Mouse (Mus musculus): ENCODE measurements around the gene Itpka. TPM values are rescaled to one million over a fixed set of nuclear protein-coding genes. Genes with fewer than 3 reads are reported as not detected.

Gene Itpka
- polyA plus RNA-seq, 1 experiment from 2014 or later: 0.19 TPM

DNA sequence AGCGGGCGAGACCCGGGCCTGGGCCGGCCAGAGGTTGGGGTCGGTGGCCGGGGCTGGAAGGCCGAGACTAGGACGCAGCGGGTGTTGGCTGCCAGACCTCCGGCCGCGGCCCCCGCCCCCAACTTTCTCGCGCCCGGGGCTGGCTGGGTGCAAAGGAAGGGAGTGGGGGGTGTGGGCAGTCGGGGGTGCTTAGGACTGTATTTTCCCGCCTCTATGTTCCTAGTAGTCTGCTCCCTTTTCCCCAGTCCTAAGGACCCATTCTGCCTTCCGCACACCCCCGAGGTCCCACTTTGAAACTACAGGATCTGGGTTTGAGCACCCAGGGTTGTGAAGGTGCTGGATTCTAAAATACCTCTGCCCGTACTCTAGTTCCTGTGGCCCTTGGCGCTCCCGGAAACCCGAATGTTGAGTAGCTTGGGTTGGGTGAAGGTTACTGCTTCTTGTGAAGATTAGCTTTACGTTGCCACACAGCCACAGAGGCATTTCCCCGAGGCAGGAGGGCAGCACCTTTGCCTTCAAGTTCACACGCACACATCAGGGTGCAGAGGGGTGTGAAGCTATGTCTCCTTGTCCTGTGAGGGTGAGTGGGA, 57.9 kb downstream of the Itpka start:
- ATAC-seq: peak; percentile 26
- under 1% methylated on average over 27 of the region's 27 CpGs for WGBS
- Histone ChIP-seq H3K9ac (ENCODE audit: low read depth, low read length) (peak overlapping the region; percentile 95), H3K27me3 (ENCODE audit: control insufficient read depth, insufficient read depth, low read depth, low read length) (peaks cover 11% of the 10 kb centered on the region), H3K4me1 (ENCODE audit: control insufficient read depth, insufficient read depth, low read length) (peaks cover 34% of the 10 kb centered on the region), H3K27ac (ENCODE audit: low read length) (no peak overlapping the region; the same call in 1 of the 2 replicates), H3K4me2 (ENCODE audit: low read length) (peak overlapping the region; percentile 88), H3K4me3 (ENCODE audit: low read depth, low read length) (peak overlapping the region; percentile 93), H3K9me3 (replicated peaks; ENCODE audit: control insufficient read depth, low read length, poor library complexity, severe bottlenecking) (no peaks in the 10 kb centered on the region), H3K36me3 (ENCODE audit: control insufficient read depth, insufficient read depth, low read length) (peaks cover 3% of the 10 kb centered on the region; the same call in 1 of the 2 replicates)

Other genes with a start within 250 kb of the Itpka start
- 1.0 TPM in 2 replicates for gene Exd1, start 194.7 kb upstream of the Itpka start, polyA plus RNA-seq (2015; fragmentation: Nextera tagmentation; extraction: Ambion mirVana)
- gene Chp1, start 194.6 kb upstream of the Itpka start, polyA plus RNA-seq (2015; fragmentation: Nextera tagmentation; extraction: Ambion mirVana): 58.4 and 59.6 TPM in 2 replicates
- 7.1 and 9.6 TPM in 2 replicates for gene Nusap1, start 124.0 kb upstream of the Itpka start, polyA plus RNA-seq (2015; fragmentation: Nextera tagmentation; extraction: Ambion mirVana)
- 3.4 and 3.7 TPM in 2 replicates for gene Oip5, start 123.9 kb upstream of the Itpka start, polyA plus RNA-seq (2015; fragmentation: Nextera tagmentation; extraction: Ambion mirVana)
- gene Ndufaf1, start 79.5 kb upstream of the Itpka start, polyA plus RNA-seq (2015; fragmentation: Nextera tagmentation; extraction: Ambion mirVana): 39.0 and 43.0 TPM in 2 replicates
- gene Rtf1, start 67.3 kb upstream of the Itpka start, polyA plus RNA-seq (2015; fragmentation: Nextera tagmentation; extraction: Ambion mirVana): 53.3 and 58.6 TPM in 2 replicates
- gene Ltk, start 18.1 kb downstream of the Itpka start, polyA plus RNA-seq (2015; fragmentation: Nextera tagmentation; extraction: Ambion mirVana): 2.0 and 2.7 TPM in 2 replicates
- 16.9 and 17.5 TPM in 2 replicates for gene Rpap1, start 45.2 kb downstream of the Itpka start, polyA plus RNA-seq (2015; fragmentation: Nextera tagmentation; extraction: Ambion mirVana)
- gene Tyro3, start 55.4 kb downstream of the Itpka start, polyA plus RNA-seq (2015; fragmentation: Nextera tagmentation; extraction: Ambion mirVana): 20.0 and 24.4 TPM in 2 replicates
- gene Mga, start 154.9 kb downstream of the Itpka start, polyA plus RNA-seq (2015; fragmentation: Nextera tagmentation; extraction: Ambion mirVana): 24.0 and 26.6 TPM in 2 replicates
- gene Mapkbp1, start 230.4 kb downstream of the Itpka start, polyA plus RNA-seq (2015; fragmentation: Nextera tagmentation; extraction: Ambion mirVana): 8.3 and 9.3 TPM in 2 replicates